Mouse (Mus musculus) liver, adult 2 months (tissue): ENCODE data around the gene Nhlrc4.

ENCODE experiments used
- CTCF ChIP-seq: fragments of 200-500 bp; IDR thresholded peaks from 2 replicates; pipeline ENCODE4 v1.5.1; 2011; ENCODE audit warnings: low read depth, low read length, control low read depth
- POLR2A ChIP-seq: fragments of 200-500 bp; IDR thresholded peaks from 2 replicates; pipeline ENCODE4 v1.6.1; 2011; ENCODE audit warnings: low read length, control low read depth; ENCODE audit not compliant: insufficient read depth; ENCODE audit errors: extremely low read depth

DNA sequence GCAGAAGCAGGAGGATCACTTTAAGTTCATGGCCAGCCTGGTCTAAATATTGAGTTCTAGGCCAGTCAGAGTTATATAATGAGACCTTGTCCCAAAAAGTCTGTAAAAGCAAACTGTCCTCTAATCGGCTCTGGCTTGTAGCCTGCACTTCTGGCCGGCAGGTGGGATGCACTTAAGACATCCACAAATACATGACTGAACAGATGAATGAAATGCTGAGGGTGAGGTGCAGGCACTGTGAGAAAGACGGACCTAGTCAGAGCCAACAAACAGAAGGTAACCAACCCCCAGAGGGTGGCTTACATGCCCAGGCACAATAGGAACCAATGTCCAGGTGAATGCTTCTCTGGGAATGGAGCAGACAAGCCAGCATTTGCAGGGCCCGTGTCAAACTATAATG, 30.5 kb downstream of the Nhlrc4 start:
- no peak for TF ChIP-seq CTCF
- no peak for TF ChIP-seq POLR2A
